Mouse (Mus musculus): ENCODE measurements at regions not wholly inside any gene's neighbourhood (a gene's known extent, or its start where the extent isn't known, plus 50 kb on each side); places are given as distances from the start of the nearest gene placed in this dataset.

DNA sequence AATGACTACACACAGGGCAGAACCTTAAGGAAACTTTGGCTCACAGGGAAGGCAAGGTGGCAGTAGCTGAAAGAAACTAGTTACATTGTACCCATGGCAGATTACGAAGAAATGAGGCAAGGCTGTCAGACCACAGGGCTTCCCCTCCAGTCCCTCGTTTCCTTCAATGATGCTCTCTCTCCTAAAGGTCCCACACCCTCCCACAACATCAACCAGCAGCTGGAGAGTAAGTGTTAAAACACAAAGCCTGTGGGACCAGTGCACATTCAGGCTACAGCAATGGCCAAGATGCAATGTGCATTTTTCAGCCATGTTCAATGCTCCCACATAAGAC, 355.5 kb downstream of the Ankrd50 start:
- peaks cover 25% of the 10 kb centered on the region for H3K4me1 ChIP-seq (ENCODE audit: control insufficient read depth, insufficient read depth, low read length)
- H3K9ac ChIP-seq (ENCODE audit: low read depth, low read length) = no peak overlapping the region
- no peak; the same call in 1 of the 2 replicates for ATAC-seq (ENCODE audit: low FRiP score, low TSS enrichment)
- H3K9me3 ChIP-seq (ENCODE audit: control insufficient read depth, low read length) = no peaks in the 10 kb centered on the region
- H3K36me3 ChIP-seq (ENCODE audit: control insufficient read depth, insufficient read depth, low read length) = no peaks in the 10 kb centered on the region
- WGBS = 57% methylated on average over 2 of the region's 2 CpGs
- 0 out of 2 replicates have a peak overlapping the region, but pooled peaks have one; percentile 11 for H3K27ac ChIP-seq (ENCODE audit: low read depth, low read length)
- H3K27me3 ChIP-seq (ENCODE audit: control insufficient read depth, insufficient read depth, low read length) = no peaks in the 10 kb centered on the region
- no peak overlapping the region for H3K4me2 ChIP-seq (replicated peaks; ENCODE audit: low read depth, low read length)
- H3K4me3 ChIP-seq (ENCODE audit: low read length) = no peak overlapping the region

DNA sequence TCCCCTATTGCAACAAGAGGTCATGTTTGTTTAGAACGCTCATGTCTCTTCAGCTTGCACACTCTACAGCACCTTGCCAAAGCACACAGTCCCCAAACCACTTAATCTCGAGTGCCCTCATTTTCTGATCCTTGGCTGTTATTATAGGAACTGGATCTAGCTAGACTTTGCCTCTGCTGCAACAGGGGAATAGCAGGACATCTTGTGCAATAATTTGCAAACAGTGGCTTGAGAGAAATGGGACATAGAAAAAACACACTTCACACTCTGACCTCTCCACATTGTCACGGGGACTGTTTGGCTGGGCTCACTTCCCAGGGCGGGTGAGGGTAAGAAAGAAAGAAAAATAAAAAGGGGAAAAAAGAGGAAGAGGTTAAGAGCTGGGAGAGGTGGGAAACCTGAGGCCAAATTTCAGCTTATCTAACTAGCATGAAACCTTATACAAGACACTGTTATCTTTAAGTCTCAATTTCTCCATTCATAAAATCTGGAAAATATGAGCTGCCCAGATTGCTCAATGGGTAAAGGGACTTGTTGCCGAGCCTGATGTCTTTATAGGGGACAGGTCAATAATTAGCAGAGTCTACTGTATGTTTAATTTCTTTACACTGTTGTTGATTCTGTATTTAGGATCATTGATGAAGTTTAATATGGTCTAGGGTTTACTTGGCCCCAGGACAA, 356.0 kb downstream of the Ankrd50 start:
- no peaks in the 10 kb centered on the region for H3K36me3 ChIP-seq (ENCODE audit: control insufficient read depth, insufficient read depth, low read length)
- peaks cover 25% of the 10 kb centered on the region for H3K4me1 ChIP-seq (ENCODE audit: control insufficient read depth, insufficient read depth, low read length)
- WGBS = 28% methylated on average over 5 of the region's 5 CpGs
- no peaks in the 10 kb centered on the region for H3K9me3 ChIP-seq (ENCODE audit: control insufficient read depth, low read length)
- H3K27ac ChIP-seq (ENCODE audit: low read depth, low read length) = peak overlapping the region; percentile 32; the same call in 1 of the 2 replicates
- H3K27me3 ChIP-seq (ENCODE audit: control insufficient read depth, insufficient read depth, low read length) = no peaks in the 10 kb centered on the region
- no peak overlapping the region for H3K9ac ChIP-seq (ENCODE audit: low read depth, low read length)
- ATAC-seq (ENCODE audit: low FRiP score, low TSS enrichment) = peak; percentile 33; the same call in 1 of the 2 replicates
- no peak overlapping the region for H3K4me3 ChIP-seq (ENCODE audit: low read length)
- H3K4me2 ChIP-seq (replicated peaks; ENCODE audit: low read depth, low read length) = no peak overlapping the region

DNA sequence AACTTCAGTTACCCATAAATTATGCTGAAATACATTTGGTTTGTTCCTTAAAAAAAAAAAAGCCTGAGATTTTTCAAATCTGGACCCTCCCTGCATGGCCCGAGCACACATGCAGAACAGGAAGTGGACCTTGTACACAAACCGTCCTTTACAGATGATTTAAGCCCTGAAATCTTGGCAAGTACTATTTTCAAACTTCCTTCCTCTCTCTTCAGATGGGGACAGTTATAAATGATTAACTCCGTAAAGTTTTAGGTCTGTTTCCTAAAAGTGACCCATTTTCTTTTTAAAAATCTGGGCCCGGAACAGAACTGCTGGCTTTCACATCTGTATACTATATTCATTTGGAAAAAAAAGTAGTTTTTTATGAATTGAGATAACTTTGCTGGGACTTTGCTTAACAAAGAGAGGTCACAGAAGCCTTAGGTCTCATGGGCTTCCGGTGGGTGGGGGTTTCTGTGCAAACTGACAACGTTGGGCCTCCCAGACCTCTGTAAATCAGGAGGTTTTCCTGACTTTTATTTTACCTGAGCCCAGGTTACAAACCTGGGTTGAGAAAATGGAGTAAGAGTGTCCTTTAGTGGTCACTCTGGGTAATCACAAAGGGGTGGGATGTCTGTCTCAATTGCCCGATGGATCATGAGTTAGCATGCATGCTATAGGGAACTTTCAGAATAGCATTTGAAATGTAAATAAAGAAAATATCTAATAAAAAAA, 368.4 kb downstream of the Ankrd50 start:
- no peak overlapping the region for H3K4me3 ChIP-seq (ENCODE audit: low read length)
- no peaks in the 10 kb centered on the region for H3K36me3 ChIP-seq (ENCODE audit: control insufficient read depth, insufficient read depth, low read length)
- H3K27ac ChIP-seq (ENCODE audit: low read depth, low read length) = peak overlapping the region; percentile 78; the same call in 1 of the 2 replicates
- H3K4me1 ChIP-seq (ENCODE audit: control insufficient read depth, insufficient read depth, low read length) = 0 out of 2 replicates have a peak, but pooled peaks cover 9% of the 10 kb centered on the region
- H3K9ac ChIP-seq (ENCODE audit: low read depth, low read length) = no peak overlapping the region
- ATAC-seq (ENCODE audit: low FRiP score, low TSS enrichment) = peak; percentile 81
- 28% methylated on average over 7 of the region's 7 CpGs for WGBS
- H3K27me3 ChIP-seq (ENCODE audit: control insufficient read depth, insufficient read depth, low read length) = no peaks in the 10 kb centered on the region
- no peak overlapping the region for H3K4me2 ChIP-seq (replicated peaks; ENCODE audit: low read depth, low read length)
- no peaks in the 10 kb centered on the region for H3K9me3 ChIP-seq (ENCODE audit: control insufficient read depth, low read length)

DNA sequence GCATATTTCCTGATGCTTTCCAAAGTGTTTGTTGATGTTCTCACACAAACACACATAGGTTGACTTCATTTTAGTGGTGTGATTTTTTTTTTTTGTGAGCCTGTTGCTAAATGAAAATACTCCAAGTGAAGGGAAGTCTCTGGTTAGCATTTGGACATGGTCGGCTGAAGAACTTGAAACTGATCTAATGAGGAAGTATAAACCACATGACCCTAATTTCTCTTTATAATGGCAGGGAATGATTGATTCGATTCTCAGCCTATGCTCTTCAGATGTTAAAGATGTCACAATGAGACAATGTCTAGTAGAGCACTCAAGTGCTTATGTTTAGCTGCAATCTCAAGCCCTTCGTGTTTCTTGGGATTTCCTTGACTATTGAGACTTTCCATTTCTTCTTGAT, 372.1 kb downstream of the Ankrd50 start:
- Histone ChIP-seq H3K9ac (ENCODE audit: low read depth, low read length) (no peak overlapping the region), H3K4me2 (replicated peaks; ENCODE audit: low read depth, low read length) (no peak overlapping the region), H3K9me3 (ENCODE audit: control insufficient read depth, low read length) (no peaks in the 10 kb centered on the region), H3K4me3 (ENCODE audit: low read length) (no peak overlapping the region), H3K27ac (ENCODE audit: low read depth, low read length) (no peak overlapping the region), H3K36me3 (ENCODE audit: control insufficient read depth, insufficient read depth, low read length) (no peaks in the 10 kb centered on the region), H3K4me1 (ENCODE audit: control insufficient read depth, insufficient read depth, low read length) (0 out of 2 replicates have a peak, but pooled peaks cover 9% of the 10 kb centered on the region), H3K27me3 (ENCODE audit: control insufficient read depth, insufficient read depth, low read length) (no peaks in the 10 kb centered on the region)
- no peak for ATAC-seq (ENCODE audit: low FRiP score, low TSS enrichment)
- 86% methylated on average over 3 of the region's 3 CpGs for WGBS

DNA sequence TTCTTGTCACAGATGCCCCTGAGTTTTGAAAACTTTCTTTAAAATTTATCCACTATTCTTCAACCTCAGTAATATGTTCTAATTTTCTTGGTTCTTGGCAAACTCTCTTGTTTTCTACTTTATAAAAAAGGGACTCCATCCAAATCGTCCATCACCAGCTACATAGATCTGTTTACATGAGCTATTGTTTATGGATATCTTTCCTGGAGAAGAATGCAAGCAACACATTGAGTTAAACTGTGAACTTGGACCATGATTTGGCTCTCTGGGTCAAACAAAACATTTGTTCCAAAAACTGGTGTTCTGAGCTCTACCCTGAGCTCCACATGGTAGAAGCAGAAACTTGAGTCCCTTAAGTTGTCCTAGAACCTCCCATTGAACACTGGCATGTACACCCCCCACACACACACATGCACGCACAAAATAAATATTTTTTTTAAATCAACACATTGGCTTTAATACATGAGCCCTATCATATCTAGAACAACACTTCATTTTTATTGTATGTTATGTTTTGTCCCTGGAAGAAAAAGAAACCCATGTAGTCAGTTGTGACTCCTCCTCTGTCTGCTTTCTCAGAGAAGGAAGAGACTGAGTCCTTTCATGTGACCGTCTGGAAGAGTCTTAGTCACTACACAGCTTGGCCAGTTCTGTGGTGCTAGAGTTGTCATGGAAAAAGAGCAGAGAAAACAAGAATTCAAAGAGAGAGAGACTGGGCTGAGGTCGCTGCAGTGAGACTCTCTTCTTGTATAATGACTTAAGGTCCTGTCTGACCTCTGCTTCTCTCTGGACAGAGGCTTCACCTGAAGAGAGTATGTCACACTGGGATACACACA, 379.4 kb downstream of the Ankrd50 start:
- no peak overlapping the region for H3K27ac ChIP-seq (ENCODE audit: low read depth, low read length)
- H3K4me2 ChIP-seq (replicated peaks; ENCODE audit: low read depth, low read length) = no peak overlapping the region
- no peaks in the 10 kb centered on the region for H3K36me3 ChIP-seq (ENCODE audit: control insufficient read depth, insufficient read depth, low read length)
- H3K9me3 ChIP-seq (ENCODE audit: control insufficient read depth, low read length) = no peaks in the 10 kb centered on the region
- WGBS = 78% methylated on average over 4 of the region's 4 CpGs
- H3K4me3 ChIP-seq (ENCODE audit: low read length) = no peak overlapping the region
- ATAC-seq (ENCODE audit: low FRiP score, low TSS enrichment) = no peak
- no peak overlapping the region for H3K9ac ChIP-seq (ENCODE audit: low read depth, low read length)
- no peaks in the 10 kb centered on the region for H3K27me3 ChIP-seq (ENCODE audit: control insufficient read depth, insufficient read depth, low read length)
- H3K4me1 ChIP-seq (ENCODE audit: control insufficient read depth, insufficient read depth, low read length) = no peaks in the 10 kb centered on the region

DNA sequence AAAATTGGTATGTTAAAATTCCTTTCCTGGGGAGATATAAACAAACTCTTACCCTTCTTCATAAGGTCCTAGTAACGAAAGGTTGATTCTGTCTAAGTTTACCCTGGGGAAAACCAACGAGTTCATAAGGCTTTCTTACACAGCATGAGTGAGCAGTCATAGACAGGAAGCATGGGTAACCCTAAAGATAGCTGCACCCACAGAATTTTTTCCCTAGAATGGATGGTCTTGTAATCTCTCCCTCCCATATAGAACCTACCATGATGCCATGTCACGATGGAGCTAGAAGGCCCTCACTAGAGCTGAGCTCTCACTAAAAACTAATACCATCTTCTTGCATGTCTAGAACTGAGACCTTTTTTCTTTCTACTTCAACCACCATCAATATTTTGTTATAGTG, 380.1 kb upstream of the Gm5148 start:
- WGBS = 91% methylated on average over 3 of the region's 3 CpGs
- H3K36me3 ChIP-seq (ENCODE audit: control insufficient read depth, insufficient read depth, low read length) = no peaks in the 10 kb centered on the region
- no peak for ATAC-seq (ENCODE audit: low FRiP score, low TSS enrichment)
- H3K4me2 ChIP-seq (replicated peaks; ENCODE audit: low read depth, low read length) = no peak overlapping the region
- H3K9ac ChIP-seq (ENCODE audit: low read depth, low read length) = no peak overlapping the region
- H3K27me3 ChIP-seq (ENCODE audit: control insufficient read depth, insufficient read depth, low read length) = no peaks in the 10 kb centered on the region
- no peak overlapping the region for H3K4me3 ChIP-seq (ENCODE audit: low read length)
- no peaks in the 10 kb centered on the region for H3K4me1 ChIP-seq (ENCODE audit: control insufficient read depth, insufficient read depth, low read length)
- H3K9me3 ChIP-seq (ENCODE audit: control insufficient read depth, low read length) = no peaks in the 10 kb centered on the region
- H3K27ac ChIP-seq (ENCODE audit: low read depth, low read length) = no peak overlapping the region

DNA sequence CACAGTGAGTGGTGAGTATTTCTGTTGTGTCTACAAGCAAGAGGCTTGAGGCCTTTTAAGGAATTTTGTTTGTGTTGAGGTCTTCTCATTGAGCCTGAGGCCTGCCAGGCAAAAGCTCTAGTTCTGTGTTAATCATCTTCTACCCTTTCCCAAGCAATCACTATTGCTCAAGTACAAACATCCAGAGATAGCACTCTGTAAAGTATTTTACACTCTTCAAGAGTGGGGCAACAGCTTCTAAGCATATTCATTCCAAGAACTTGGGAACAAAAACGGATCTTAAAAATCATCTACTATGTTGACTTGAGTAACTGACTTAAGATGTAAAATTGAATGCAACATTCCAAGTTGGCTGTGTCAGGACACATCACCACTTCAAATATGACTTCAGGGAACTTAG, 378.7 kb upstream of the Gm5148 start:
- Histone ChIP-seq H3K9ac (ENCODE audit: low read depth, low read length) (no peak overlapping the region), H3K27me3 (ENCODE audit: control insufficient read depth, insufficient read depth, low read length) (no peaks in the 10 kb centered on the region), H3K9me3 (ENCODE audit: control insufficient read depth, low read length) (no peaks in the 10 kb centered on the region), H3K4me1 (ENCODE audit: control insufficient read depth, insufficient read depth, low read length) (no peaks in the 10 kb centered on the region), H3K27ac (ENCODE audit: low read depth, low read length) (no peak overlapping the region), H3K4me2 (replicated peaks; ENCODE audit: low read depth, low read length) (no peak overlapping the region), H3K36me3 (ENCODE audit: control insufficient read depth, insufficient read depth, low read length) (no peaks in the 10 kb centered on the region), H3K4me3 (ENCODE audit: low read length) (no peak overlapping the region)
- 90% methylated on average over 1 of the region's 1 CpGs for WGBS
- ATAC-seq (ENCODE audit: low FRiP score, low TSS enrichment) = no peak

DNA sequence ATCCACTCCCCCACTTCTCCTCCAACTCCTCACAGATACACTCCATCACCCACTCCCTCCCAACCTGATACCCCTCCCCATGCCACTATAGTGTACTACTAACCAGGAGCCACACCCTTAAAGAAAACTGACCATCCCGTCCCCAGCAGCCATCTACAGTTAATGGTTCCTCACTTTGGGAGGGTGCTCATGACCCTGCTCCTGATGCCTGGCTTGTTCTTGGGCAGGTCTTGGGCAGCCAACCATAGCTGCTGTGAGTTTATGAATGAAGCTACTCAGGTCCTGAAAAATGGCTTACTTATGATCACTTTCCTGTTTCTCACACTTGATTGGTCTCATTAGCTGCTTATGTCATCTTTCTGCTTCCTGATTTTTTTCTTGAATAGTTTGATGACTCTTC, 377.9 kb upstream of the Gm5148 start:
- Histone ChIP-seq H3K9ac (ENCODE audit: low read depth, low read length) (no peak overlapping the region), H3K27ac (ENCODE audit: low read depth, low read length) (no peak overlapping the region), H3K9me3 (ENCODE audit: control insufficient read depth, low read length) (no peaks in the 10 kb centered on the region), H3K4me1 (ENCODE audit: control insufficient read depth, insufficient read depth, low read length) (no peaks in the 10 kb centered on the region), H3K36me3 (ENCODE audit: control insufficient read depth, insufficient read depth, low read length) (no peaks in the 10 kb centered on the region), H3K27me3 (ENCODE audit: control insufficient read depth, insufficient read depth, low read length) (no peaks in the 10 kb centered on the region), H3K4me2 (replicated peaks; ENCODE audit: low read depth, low read length) (no peak overlapping the region), H3K4me3 (ENCODE audit: low read length) (no peak overlapping the region)
- no peak for ATAC-seq (ENCODE audit: low FRiP score, low TSS enrichment)
- WGBS = 48% methylated on average over 1 of the region's 1 CpGs

Measured in kidney, embryonic 14.5 days (tissue).